Mouse (Mus musculus): ENCODE measurements around the gene Sirt4. TPM values are rescaled to one million over a fixed set of nuclear protein-coding genes. Genes with fewer than 3 reads are reported as not detected.

Sirt4 gene
- polyA plus RNA-seq (2012; ENCODE audit: insufficient read depth, insufficient read length, low replicate concordance, missing spikeins) = not detected in 2 replicates

DNA sequence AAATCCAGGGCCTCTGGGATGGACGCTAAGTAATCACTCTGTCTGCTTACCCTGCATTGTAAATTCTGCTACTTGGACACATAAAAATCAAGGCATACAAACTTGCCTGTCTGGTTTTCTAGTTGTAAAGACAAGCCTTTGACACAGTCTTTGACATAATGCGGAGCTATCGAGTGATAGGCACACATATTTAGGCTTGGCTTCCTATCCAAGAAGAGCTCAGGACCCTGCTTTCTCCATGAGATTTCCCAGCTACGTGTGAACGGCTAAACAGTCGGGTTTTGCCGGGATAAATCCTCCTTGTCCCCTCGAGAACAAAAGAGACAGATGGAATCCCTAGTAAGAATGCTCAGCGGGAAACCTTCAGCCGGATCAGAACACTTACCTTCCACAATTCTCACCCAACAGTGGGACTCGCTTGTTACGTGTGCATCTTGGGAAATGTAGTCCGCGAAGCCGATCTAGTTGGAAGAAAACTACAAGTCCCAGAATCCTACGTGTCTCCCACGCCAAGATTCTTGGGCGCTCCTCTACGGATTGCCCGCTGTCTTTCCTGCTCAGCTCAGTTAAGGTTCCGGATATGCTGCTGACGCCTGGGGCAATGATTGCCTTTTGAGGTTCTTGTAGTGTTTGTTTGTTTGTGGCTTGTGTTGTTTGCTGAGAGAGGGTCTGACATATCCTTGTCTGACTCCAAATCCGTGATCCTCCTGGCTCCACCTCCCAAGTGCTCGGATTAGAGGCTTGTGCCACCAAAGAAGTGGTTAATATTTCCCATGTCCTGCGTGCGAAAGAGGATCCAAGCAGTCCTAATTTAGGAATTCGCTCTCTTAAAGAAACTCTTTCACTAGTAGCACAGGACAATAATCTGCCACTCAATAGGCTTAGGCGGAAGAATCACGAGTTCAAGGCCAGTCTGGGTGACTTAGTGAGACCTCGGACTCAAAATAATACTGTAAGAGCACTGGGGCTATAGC, at the start of gene Sirt4:
Gene Sirt4 (minus strand): TSS at position 779 of the 974 bp plus-strand sequence.
- 3% methylated on average over 30 of the region's 30 CpGs for WGBS
- Histone ChIP-seq H3K4me3 (ENCODE audit: insufficient read depth, low read depth, low read length) (peak within 1 kb of the TSS; percentile 59), H3K4me1 (ENCODE audit: control insufficient read depth, insufficient read depth, low read length) (peaks cover 20% of the 10 kb centered on the region), H3K27ac (ENCODE audit: insufficient read depth, low read depth, low read length) (peak within 1 kb of the TSS; percentile 96)
- TF ChIP-seq CTCF (IDR thresholded peaks at IDR 0.05; ENCODE audit: insufficient read depth, low read depth, low read length) (no peak), POLR2A (IDR thresholded peaks at IDR 0.05; ENCODE audit: insufficient read depth, low read depth, low read length) (peak; percentile 75; the same call in 1 of the 2 replicates)

DNA sequence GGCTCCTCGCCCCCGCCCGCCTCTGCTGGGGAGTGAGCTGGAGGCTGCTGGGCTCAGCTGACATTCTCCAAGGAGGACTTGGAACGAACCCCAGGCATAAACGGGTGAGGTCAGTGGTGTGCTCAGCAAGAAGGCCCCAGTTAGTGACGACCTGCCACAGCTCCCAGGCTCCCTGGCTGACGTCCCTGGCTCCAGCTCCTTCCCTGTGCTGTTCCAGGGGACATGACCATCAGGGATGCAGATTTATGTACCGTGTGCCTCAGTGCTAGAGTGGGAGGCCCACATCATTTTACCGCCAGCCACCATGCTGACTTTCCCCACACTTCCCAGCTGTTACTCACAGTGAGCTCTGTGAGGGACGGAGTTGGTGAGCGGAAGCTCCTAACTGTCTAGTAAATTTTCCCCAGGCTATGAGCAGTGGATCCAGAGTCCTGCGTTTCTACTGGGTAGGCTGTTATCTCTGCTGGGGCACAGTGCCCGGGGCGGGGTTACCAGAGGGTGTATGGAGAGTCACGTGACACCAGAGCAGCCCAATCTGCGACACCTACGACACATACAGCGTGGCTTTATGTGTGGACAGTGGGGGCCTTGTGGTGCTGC, 47.2 kb upstream of the Sirt4 start:
- TF ChIP-seq POLR2A (IDR thresholded peaks at IDR 0.05; ENCODE audit: insufficient read depth, low read depth, low read length) = no peak
- no peak for TF ChIP-seq CTCF (IDR thresholded peaks at IDR 0.05; ENCODE audit: insufficient read depth, low read depth, low read length)
- Histone ChIP-seq H3K4me1 (ENCODE audit: control insufficient read depth, insufficient read depth, low read length) (peaks cover 32% of the 10 kb centered on the region), H3K27ac (ENCODE audit: insufficient read depth, low read depth, low read length) (peak overlapping the region; percentile 35; the same call in 1 of the 2 replicates), H3K4me3 (ENCODE audit: insufficient read depth, low read depth, low read length) (no peak overlapping the region)
- 35% methylated on average over 18 of the region's 18 CpGs for WGBS

DNA sequence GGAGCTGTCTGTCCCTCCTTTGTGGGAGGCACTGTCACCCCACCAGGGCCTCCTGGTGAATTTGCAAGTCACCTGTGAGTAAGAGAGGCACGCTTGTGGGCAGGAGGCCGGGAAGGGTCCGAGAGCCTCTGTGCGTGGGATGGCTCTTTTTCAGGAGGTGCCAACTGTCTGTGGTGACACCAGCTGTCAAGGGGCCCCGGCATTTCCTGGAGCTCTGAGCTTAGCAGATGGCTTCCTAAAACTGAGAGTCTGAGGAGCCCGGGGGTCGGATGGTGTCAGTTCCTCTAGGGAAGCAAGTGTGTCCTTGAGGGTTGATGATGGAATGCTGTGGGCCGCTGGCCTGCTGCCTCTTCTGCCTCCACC, 45.9 kb upstream of the Sirt4 start:
- WGBS = 80% methylated on average over 8 of the region's 8 CpGs
- Histone ChIP-seq H3K27ac (ENCODE audit: insufficient read depth, low read depth, low read length) (no peak overlapping the region), H3K4me3 (ENCODE audit: insufficient read depth, low read depth, low read length) (no peak overlapping the region), H3K4me1 (ENCODE audit: control insufficient read depth, insufficient read depth, low read length) (peaks cover 40% of the 10 kb centered on the region)
- TF ChIP-seq POLR2A (IDR thresholded peaks at IDR 0.05; ENCODE audit: insufficient read depth, low read depth, low read length) (no peak), CTCF (IDR thresholded peaks at IDR 0.05; ENCODE audit: insufficient read depth, low read depth, low read length) (no peak)

DNA sequence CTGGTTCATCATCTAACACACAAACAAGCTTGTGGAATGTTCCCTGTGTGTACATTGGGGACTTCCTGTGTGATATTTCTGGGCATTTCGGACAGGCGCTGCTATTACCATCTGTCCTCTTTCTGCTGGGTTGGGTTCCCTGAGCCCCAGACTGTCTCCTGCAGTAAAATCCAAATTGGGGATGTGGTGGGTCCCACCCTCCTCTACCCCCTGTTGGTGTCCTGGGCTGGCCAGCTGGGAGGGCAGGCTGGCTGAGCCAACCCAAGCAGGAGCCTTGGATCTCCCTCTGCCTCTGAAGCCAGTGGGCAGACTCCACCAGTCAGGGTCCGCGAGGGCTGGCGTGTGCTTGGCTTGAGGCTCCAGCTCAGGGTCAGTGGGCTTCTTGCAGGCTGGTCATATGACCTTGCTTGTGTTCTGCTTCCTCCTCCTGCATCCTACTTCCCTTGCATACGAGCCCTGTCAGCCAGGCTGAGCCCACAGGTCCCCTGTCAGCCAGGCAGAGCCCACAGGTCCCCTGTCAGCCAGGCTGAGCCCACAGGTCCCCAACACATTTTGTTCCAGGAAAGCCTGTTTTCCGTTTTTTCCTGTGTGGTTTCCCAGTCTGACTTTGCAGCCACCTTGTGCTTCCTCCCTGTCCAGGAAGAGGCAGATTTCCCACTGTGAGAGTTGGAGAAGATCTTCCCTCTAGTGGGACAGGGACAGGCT, 45.4 kb upstream of the Sirt4 start:
- H3K27ac ChIP-seq (ENCODE audit: insufficient read depth, low read depth, low read length) = no peak overlapping the region
- WGBS = 71% methylated on average over 7 of the region's 7 CpGs
- no peak overlapping the region for H3K4me3 ChIP-seq (ENCODE audit: insufficient read depth, low read depth, low read length)
- no peak for TF ChIP-seq CTCF (IDR thresholded peaks at IDR 0.05; ENCODE audit: insufficient read depth, low read depth, low read length)
- TF ChIP-seq POLR2A (IDR thresholded peaks at IDR 0.05; ENCODE audit: insufficient read depth, low read depth, low read length) = no peak
- peaks cover 37% of the 10 kb centered on the region for H3K4me1 ChIP-seq (ENCODE audit: control insufficient read depth, insufficient read depth, low read length)

DNA sequence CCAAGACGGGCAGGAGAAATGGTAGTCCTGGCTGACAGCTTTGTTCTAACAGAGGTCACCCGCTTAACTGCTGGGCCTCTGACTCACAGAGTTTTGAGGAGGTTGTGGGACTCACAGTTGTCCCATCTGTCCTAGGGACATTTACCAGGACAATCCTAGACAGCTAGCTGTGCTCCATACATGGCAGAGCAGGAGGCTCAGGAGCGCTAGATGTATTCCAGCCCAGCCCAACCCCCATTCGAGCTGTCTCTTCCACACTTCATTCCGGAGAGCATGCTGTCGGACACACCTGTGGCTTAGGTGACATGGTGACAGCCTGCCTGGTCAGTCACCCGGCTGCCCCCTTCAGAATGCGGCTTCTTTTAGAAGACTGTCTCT, 44.8 kb upstream of the Sirt4 start:
- Histone ChIP-seq H3K4me1 (ENCODE audit: control insufficient read depth, insufficient read depth, low read length) (peaks cover 35% of the 10 kb centered on the region), H3K27ac (ENCODE audit: insufficient read depth, low read depth, low read length) (no peak overlapping the region), H3K4me3 (ENCODE audit: insufficient read depth, low read depth, low read length) (no peak overlapping the region)
- TF ChIP-seq CTCF (IDR thresholded peaks at IDR 0.05; ENCODE audit: insufficient read depth, low read depth, low read length) (no peak), POLR2A (IDR thresholded peaks at IDR 0.05; ENCODE audit: insufficient read depth, low read depth, low read length) (no peak)
- 83% methylated on average over 8 of the region's 8 CpGs for whole genome bisulfite sequencing

DNA sequence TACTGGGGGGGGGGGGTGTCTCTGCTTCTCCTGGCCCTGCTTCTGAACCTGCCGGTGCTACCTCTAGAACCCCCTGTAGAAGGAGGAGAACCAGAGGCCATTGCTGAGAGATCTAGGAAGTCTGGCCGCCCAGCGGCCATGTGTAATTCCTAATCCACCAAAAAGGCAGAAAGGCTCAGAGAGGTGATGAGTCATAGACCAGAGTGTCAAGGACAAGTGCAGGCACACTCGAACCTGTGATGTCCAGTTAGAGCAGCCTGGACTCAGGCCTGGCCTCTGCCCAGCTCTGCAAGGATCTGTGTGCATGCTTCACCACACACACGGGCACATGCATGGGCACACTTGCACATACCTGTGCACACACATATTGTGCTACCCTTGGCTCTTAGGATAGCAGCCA, 43.6 kb upstream of the Sirt4 start:
- no peak overlapping the region for H3K27ac ChIP-seq (ENCODE audit: insufficient read depth, low read depth, low read length)
- WGBS = 90% methylated on average over 5 of the region's 5 CpGs
- TF ChIP-seq POLR2A (IDR thresholded peaks at IDR 0.05; ENCODE audit: insufficient read depth, low read depth, low read length) = no peak
- no peak for TF ChIP-seq CTCF (IDR thresholded peaks at IDR 0.05; ENCODE audit: insufficient read depth, low read depth, low read length)
- no peak overlapping the region for H3K4me3 ChIP-seq (ENCODE audit: insufficient read depth, low read depth, low read length)
- H3K4me1 ChIP-seq (ENCODE audit: control insufficient read depth, insufficient read depth, low read length) = peaks cover 33% of the 10 kb centered on the region

DNA sequence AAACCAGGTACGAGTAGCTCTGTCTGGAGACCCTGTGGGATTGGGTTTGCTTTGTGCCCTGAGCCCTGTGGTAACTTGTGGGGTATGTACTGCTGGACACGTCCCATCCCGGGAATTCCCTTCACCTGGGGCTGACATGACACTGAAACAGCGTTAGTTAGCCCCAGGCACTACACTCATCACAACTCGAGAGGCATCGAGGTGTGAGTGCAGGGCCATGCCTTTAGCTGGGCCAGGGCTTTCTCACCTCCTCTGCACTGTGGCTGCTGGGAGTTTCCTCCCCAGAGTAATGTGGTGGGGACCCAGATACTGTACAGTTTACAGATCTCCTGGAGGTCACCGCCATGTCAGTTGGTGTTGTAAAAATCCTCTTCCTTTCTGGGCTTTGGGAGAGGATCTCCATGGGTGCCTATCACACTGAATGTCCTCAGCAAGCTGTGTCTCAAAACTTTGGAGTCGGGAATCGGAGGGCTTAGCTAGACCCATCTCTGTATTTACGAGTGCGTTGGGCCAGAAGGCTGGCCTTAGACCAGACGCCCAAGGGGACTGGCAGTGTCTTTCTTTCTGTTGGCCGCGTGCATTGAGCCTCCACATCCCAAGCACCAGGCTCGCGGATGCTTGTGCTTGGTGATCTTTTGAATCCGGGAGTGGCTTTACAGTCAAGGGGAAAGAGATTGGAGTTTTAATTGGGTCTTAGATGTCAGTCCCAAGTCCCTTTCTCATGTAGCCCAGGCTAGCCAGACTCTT, 42.1 kb upstream of the Sirt4 start:
- TF ChIP-seq CTCF (IDR thresholded peaks at IDR 0.05; ENCODE audit: insufficient read depth, low read depth, low read length) (no peak), POLR2A (IDR thresholded peaks at IDR 0.05; ENCODE audit: insufficient read depth, low read depth, low read length) (no peak)
- H3K4me1 ChIP-seq (ENCODE audit: control insufficient read depth, insufficient read depth, low read length) = peaks cover 34% of the 10 kb centered on the region
- 84% methylated on average over 17 of the region's 17 CpGs for WGBS
- H3K27ac ChIP-seq (ENCODE audit: insufficient read depth, low read depth, low read length) = no peak overlapping the region
- H3K4me3 ChIP-seq (ENCODE audit: insufficient read depth, low read depth, low read length) = no peak overlapping the region

DNA sequence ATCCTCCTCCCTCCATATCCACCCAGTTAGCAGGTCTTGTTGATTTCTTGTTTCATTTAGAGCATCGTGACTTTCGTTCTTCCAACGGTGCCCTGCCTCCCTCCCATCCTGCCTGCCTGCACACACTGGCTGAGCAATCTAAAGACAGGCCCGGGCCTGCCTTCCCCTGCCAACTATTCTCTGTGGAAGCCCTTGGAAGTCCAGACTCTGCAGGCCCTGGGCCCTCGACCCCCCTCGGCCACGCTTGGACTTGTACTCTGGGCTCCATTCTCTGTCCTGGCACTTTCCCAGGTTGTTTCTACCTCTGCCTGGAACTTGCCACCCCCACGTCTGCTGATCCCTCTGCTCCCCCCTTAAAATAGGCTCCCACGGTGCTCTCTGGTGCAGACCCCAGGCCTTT, 41.4 kb upstream of the Sirt4 start:
- Histone ChIP-seq H3K4me3 (ENCODE audit: insufficient read depth, low read depth, low read length) (no peak overlapping the region), H3K4me1 (ENCODE audit: control insufficient read depth, insufficient read depth, low read length) (peaks cover 30% of the 10 kb centered on the region), H3K27ac (ENCODE audit: insufficient read depth, low read depth, low read length) (no peak overlapping the region)
- no peak for TF ChIP-seq CTCF (IDR thresholded peaks at IDR 0.05; ENCODE audit: insufficient read depth, low read depth, low read length)
- no peak for TF ChIP-seq POLR2A (IDR thresholded peaks at IDR 0.05; ENCODE audit: insufficient read depth, low read depth, low read length)
- WGBS = 63% methylated on average over 9 of the region's 9 CpGs

Measured in olfactory bulb, adult 2 months (tissue).